Mouse (Mus musculus) kidney, postnatal 36 days (tissue): ENCODE data around the gene Ccdc6.

Source experiments
- DNase-seq, 2 experiments: peaks; one replicate each; pipeline ENCODE4 v3.0.0; 2021 to 2022; ENCODE audit warnings: mixed read lengths in 2 of 2

Ccdc6 gene

DNA sequence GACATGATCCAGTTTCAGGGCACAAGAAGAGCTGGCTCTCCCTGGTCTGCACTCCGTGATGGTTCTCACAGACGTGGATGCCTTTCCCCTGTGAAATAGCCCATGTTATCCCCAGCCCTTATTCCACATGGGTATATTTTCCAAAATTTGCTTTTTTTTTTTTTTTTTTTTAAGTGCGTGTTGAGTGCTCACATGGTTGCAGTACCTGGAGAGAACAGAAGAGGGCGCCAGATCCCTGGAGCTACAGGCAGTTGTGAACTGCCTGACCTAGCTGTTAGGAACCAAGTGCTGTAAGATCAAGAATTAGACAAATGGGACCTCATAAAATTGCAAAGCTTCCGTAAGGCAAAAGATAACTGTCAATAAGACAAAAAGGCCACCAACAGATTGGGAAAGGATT, 38.8 kb downstream of the Ccdc6 start:
- DNase-seq: peak; percentile 37 to 78

DNA sequence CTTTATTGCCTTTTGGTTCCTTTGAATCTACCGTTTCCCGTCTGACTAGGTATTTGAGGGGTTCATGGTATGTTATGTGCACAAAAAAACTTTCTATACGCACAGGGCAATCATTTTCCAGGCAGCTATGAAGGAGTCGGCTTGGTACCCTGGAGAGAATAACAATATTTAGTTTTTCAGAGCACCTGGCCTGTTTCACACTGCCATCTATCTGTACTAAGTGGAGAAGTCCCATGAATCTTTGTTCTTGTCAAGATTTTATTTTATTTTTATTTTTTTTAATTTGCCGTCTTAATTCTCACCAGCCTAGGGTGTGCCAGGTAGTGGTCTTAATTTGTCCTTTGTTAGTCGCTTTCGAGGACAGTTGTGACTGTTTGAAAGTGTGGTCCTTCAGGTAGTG, 40.7 kb downstream of the Ccdc6 start:
- no peak for DNase-seq

DNA sequence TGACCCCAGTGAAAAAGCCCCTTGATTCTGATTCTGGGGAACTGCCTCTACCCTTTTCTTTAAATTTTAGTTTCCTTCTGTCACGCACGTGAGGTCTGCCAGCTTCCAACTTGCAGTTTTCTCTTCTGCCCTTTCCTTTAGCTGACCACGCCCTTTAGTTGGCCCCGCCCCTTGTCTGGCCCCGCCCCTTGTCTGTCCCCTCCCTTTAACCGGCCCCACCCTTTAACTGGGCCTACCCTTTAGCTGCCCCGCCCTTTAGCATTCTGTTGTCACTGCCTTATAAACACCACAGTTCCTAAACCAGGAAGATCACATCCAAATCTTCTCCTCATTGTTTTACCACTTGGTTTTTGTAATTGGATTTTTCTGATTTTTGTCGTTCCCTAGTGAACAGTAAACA, 41.2 kb downstream of the Ccdc6 start:
- peak in 1 of 2 experiments; percentile 21 for DNase-seq

DNA sequence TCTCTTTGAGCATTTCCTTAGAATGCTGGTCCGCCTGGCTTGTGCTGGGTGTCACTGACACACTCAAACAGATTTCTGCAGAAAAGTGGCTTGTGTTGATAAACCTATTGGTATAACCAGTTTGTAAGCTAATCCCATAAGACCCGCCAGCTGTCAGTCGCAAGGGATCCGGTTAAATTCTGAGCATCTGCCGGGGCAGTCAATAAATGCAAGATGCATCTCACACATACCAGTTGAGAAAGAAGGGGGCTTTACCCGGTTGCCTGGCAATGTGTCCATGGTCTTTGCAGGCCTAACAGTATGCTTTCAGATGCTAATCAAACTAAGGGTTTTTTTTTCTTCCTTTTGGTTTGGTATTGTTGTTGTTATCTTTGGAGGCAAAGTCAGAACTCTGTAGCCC, 42.4 kb downstream of the Ccdc6 start:
- no peak for DNase-seq

DNA sequence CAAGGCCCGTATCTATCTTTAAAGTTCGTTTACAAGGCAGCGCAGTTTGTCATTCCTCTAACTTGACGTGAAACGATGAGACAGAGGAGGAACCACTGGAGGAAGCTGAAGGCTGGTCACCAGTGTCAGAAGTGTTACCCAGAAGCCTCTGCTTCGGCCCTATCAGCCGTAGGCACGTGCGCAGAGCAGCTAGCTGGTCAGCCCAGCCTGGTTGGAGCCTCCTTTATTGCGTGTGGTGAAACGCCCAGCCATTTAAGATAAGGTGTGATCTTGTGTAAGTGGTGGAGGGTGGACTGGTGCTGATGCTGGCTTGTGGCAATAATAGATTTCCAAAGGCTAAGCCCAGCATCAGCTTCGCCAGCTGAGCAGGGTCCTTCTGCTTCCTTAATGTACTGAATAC, 43.5 kb downstream of the Ccdc6 start:
- no peak for DNase-seq

DNA sequence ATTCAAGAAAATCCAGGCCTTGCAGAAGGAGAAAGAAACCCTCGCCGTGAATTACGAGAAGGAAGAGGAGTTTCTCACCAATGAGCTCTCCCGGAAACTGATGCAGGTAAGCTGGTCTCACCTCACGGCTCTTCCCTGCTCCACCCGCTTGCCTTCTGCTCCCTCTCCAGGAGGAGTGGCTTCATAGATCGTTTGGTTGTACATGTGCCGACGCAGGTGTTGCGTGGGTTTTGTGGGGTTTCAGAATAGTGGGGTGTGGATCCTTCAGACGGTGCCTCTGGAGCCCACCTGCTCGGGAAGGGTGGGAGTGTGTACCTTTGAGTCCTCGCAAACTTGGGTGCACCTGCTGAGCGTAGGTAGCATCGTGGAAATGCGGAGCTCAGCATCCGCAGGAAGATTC, 45.7 kb downstream of the Ccdc6 start:
- DNase-seq: no peak

DNA sequence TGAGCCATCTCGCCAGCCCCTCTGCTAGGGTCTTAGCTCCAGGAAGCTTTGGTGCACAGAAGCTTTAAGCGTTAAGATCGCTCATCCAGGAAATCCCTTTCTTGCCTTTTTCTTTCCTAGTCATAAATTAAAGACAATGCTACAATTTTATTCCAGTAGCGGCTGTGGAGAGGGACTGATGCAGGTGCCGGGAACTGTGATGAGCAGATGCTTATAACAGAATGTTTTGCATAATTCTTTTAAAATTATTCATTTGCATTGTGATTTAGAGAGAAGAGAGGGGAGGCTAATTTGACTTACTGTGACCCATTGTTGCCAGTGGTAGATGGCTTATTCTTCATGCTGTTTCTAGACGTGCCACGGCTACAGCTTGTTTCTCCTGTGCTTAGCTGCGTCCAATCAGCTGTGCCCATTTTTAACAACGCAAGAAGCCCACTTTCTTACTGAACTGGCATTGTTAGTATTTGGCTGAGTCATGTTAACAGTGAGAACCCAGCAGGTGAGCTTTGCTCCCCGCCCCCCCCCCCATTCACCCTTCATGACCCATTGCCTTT, 47.2 kb downstream of the Ccdc6 start:
- no peak for DNase-seq

DNA sequence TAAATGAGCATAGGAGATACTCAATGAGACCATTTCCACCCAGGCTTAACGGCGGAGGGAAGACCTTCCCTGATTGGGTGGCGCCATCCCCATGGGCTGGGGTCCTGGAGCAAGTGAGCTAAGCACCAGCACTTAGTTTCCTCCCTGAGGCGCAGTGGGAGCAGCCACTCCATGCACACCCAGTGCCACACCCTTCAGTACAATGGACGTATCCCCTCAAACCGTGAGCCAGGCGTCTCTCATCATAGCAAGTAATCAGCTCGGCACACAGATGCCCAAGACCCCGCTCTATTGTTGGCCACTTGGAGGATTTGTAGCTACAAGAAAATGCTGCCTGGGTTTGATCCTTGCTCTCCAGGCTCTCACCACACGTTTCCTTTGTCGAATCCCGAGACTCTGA, 49.0 kb downstream of the Ccdc6 start:
- no peak for DNase-seq

DNA sequence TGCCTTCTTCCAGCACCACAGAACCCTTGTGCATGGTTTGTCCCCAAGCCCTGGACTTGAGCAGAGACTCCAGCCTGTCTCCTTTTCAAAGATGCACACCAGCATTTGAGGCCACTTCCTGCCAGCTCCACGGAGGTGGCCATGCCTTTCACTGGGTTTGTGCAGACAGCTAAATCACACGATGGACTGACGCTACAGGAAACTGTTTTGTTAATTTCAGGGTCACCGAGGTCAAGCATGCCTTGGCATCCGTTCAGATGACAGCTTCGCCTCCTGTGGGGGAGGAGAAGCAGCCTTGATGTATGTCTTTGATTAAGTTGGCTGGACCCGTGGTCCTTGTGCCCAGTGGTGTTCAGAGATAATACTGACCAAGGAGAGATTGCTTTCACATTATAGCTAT, 52.2 kb downstream of the Ccdc6 start:
- DNase-seq: peak in 1 of 2 experiments; percentile 58

DNA sequence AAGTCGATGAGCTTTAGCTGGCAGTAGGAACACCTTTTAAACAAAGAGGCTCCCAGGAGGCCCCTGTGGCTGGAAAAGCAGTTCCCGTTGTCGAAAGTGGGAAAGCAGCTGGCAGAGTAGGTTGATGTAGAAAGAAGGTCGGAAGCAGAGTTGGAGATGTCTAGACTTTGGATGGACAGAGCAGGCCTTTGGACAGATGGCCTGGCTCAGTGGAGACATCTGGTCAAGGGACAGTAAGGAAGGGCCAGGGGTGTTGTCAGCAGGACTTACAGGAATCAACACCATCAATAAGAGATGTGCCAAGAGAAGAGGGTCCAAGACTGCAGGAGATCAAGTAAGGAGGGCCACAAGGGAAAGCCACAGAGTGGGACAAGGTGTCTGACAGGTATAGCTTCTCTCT, 53.4 kb downstream of the Ccdc6 start:
- DNase-seq: no peak

DNA sequence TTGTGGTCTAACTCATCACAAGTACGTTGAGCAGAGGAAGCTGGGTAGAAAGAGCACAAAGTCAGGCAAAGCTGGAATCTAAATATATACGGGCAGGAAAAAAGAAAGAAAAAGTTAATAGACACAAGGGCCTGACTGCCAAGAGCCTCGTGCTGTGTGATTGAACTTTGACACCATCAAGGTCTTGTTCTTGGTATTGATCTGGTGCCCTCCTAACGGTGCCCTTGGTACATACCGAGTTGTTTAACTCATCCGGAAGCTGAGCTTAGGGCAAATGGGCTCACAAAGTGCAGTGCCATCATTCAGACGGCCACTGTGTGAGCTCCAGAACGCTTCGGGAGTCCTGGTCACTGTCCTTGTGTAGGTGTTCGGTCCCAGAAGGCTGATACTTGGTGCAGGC, 54.2 kb downstream of the Ccdc6 start:
- no peak for DNase-seq

DNA sequence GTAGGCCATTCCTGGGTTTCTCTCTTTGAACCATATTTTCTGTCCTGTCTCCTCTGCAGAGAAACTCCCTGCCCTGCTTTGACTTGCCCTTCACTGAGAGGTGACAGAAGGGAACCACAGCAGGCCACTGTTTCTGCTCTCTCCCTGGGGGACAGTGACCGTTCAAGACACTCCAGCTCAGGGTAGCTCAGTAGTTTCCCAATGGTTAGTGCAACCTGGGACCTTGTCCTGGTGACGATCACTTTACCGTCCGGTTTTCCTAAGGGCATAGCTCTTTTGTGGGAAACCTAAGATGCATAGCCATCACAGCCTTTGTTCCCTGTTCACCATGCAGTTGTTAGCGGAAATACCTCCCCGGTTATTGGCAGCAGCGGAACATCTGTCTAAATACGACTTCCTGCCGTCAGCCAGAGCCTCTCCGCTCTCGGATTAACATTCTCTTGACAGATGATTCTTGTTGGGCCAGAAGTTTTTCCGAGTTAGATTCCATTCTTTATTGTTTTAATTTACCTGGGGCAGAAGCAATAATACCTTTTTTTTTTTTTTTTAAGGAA, 55.3 kb downstream of the Ccdc6 start:
- DNase-seq: peak; percentile 29 to 37

DNA sequence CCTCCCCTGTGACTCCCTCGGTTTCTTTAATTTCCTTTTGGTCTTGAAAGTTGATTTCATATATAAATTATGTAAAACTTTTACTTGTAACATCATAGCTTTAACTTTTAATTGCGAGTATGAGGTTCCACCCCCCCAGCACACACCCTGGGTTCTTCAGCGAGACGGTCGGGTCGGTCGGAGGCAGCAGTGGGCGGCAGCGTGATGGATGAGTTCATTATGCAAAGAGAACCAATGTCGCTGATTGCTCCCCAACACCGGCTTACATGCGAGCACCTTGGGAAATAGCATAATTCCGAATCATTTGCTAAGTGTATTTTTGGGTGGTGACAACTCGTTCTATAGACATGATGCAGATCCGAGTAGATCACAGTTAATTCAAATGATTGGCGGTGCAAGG, 56.9 kb downstream of the Ccdc6 start:
- DNase-seq: no peak

DNA sequence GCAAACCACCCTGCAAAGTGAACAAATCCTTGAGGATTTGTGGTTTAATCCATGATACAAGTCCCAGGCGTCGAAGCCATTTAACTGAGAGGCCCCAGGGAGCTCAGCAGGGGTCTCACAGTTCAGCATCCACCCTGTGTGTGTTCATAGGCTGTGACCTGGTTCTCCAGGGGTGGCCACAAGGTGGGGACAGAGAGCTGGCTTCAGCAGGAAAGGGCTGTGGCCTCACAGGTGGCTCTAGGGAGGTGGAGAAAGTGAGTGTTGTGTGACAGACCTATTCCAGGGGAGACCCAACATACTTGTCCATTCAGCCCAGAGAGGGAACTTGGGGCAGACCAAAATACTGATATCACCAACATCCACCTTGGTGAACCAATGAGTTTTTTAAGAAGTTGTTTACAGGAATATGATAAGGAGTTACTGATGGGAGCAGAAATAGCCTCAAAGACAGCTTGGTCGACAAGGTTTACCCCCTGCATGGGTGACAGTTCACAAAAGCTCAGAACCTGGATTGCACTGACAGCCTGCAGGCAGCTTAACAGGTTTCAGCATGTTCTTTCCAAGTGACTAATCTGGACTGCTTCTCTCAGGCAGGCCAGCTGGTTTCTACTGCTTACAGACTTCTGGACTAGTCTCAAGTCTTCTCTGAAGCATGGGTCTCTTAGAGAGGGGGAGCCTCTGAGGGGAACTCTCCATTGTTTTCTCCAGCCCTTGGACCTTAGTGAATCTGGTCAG, 59.7 kb downstream of the Ccdc6 start:
- peak; percentile 32 to 80 for DNase-seq

DNA sequence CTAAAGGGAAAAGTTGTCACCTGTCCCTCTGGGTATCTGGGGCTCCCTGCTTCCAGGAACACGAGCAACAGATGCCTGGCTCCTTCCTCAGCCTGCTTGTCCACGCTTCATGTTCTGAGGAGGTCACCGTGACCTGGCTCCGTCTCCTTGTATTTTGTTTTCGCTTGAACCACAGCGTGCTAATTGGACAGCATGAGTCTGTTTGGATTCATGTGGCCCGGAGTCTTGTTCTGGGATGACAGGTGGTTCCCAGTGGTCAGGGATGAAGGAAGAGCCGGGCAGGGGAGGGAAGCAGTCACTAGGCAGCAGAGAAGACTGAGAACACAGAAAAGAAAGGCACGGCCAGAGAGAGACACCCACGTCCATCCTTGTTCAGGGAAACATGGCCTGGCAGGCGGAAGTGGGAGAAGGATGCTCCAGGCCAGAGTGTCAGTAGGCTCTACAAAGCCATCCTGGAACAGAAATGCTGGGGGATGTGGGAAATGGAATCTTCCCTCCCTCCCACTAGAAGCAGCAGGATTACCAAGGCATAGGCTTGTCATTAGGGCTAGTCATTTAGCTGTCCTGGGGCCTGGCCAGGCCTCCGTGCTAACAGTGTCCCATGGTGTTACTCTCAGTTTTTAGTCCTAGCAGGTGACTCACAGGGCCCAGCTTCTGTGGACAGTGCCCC, 62.9 kb downstream of the Ccdc6 start:
- DNase-seq: no peak

DNA sequence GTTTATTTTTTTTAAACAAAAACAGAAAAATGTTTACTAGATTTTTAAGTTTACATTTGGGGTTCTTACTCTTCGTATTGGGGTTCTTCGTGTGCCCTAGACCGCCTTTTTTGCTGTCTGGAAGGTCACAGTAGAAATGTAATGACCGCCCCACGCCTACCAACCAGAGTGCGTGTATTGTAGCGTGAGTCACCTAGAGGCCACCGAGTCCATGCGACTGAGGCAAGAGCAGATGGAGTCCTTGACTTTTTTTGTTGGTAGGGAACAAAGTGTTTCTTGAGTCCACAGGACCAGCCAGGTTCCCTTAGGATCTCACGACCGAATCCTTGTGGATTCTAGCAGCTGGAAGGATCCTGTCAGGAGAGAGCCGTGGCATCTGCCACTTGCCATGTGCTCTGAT, 63.9 kb downstream of the Ccdc6 start:
- no peak for DNase-seq

DNA sequence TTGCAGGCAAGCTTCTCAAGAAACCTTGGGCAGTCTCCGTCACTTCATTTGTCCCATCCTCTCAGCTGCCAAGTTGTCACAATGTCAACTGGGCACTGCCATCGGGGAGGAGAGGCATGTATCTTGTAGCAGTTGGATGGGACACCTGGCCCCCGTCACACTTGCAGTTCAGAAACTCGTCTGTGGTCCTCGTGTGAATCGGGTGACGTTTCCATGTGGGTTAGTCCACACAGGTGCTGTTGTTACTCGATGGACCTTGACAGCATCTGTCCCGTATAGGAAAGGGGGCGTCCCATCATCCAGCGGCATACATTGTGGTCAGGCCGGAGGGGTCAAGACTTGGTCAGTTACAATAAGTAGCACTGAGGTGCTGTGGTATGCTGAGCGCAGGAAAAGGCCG, 64.6 kb downstream of the Ccdc6 start:
- DNase-seq: no peak

DNA sequence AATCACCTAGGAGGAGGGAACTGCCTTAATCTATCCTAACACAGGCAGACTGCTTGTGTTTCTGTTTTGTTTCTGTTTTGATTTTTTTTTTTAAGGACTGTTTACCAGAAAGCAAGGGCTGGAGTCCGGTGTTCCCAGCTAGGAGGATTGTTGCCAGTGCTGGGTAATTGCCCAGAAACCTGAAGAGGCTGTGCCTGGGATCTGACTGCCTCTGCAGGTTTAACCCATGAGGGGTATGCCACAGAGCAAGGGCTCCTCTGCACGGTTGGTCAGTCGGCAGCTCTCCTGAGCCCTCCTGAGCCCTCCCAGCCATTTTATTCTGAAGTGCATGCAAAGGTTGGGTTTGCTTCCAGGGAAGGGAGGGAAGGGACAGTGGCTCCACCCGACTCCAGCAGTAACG, 66.8 kb downstream of the Ccdc6 start:
- DNase-seq: peak; percentile 24 to 39

DNA sequence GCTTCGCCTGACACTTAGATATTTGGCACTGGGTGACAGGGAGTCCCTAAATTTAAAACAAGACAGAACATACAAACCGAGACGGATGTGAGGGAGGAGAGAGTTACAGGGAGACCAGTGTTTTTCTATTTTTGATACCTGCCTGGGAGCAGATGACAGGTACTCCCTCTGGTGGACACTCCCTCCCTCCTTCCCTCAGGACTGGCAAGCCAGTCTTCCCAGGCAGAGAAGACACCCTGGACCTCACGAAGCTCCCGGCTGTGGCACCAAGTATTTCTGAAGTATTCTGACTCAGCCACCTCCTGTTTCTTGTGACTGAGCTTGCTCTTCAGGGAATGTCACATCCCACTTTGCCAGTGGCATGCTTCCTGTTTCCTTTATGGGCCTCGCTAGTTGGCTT, 69.0 kb downstream of the Ccdc6 start:
- DNase-seq: peak; percentile 26 to 54

DNA sequence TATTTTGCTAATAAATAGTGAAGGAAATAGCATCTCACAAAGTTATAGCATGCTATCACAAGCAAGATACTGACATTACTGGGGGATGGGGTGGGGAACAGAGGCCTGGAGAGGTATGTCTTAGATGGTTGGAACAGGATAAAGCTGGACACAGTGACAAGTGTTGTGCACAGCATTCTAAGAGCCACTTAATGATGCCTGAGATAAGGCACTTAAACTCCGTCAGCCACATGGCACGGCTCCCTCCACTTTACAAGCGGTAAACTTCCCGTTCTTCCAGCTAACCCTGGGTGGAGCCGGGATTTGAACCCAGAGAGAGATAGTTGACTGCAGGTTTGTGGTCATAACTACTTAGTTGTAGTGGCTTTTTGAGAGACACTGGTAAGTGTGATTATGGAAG, 69.5 kb downstream of the Ccdc6 start:
- DNase-seq: no peak

DNA sequence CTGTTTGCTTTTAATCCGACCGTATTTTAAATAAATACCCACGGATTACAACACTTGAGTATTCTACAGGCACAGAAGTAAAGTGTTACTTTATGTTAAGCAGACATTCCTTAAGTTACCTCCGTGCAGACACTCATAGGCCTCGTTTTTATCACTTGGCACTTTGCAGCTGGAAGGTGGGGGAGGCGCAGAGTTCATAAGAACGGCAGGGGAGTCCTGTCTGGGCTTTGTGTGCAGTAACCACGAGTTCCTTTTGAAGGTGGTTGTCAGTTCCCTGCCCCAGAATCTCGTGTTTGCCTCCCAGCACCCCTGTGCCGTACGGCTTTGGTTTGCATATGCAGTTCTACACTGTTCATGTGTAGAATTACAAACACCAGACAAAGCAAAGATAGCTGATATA, 70.7 kb downstream of the Ccdc6 start:
- DNase-seq: no peak

DNA sequence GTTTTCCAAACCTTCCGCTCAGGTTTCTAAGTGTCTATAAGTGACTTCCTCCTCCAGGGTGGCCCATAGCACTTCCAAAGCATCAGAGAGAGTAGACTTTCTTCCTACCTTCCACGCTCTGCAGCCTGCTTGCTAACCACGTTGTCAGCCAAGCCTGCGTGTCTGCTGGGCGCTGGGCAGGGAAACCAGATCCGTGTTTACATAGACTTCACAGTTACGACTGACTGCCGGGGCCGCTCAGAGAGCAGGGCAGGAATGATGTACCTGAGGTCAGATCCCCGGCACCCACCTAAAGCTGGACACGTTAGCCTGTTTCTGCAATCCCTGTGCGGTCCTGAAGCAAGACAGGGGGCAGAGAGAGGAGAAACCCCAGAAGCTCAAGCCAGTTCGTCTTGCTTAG, 71.5 kb downstream of the Ccdc6 start:
- no peak for DNase-seq

DNA sequence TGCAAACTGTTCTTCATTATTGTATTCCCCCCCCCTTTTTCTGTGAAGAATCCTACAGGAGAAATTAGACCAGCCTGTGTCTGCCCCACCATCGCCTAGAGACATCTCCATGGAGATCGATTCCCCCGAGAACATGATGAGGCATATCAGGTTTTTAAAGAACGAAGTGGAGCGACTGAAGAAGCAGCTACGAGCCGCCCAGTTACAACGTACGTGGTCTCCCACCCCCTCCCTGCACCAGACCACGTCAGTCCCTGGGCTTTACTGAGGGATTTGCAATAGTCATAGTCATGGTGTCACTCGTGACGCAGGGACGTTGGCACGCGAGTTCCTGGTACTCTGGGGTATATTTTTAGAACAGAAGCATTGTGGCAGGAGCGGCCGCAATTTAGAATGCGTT, 72.1 kb downstream of the Ccdc6 start:
- DNase-seq: no peak

DNA sequence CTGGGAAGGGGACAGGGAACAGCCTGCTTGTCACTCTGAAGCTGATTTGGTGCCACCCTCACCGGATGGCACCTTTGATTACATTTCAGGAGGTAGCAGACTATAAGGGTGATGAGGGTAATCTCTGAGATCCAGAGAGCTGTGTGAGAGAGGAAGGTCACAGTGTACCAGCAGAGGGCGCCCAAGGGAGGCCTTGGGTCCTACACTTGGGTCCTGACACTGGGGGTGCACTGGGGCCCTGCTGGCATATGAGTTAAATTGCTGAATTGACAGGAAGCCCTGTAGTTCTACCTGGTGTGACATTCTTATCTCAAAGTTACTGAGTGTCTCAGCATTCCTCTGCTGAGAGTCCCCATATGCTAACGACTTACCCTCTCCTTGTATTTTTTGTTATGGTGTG, 76.4 kb downstream of the Ccdc6 start:
- peak; percentile 74 to 92 for DNase-seq
